Mouse (Mus musculus) erythroblast, adult 5-6 weeks (primary cell): Measurements from ENCODE around the gene Cep78. TPM values are rescaled to one million over a fixed set of nuclear protein-coding genes. Genes with fewer than 3 reads are reported as not detected.
A peak's percentile ranks its signal among the peaks of the same experiment; 100 is the strongest.

Source experiments
- ATAC-seq: replicated peaks from 2 replicates; pipeline ENCODE4 v1.8.0; 2016; ENCODE audit warnings: moderate number of reproducible peaks, mild to moderate bottlenecking, moderate TSS enrichment, inconsistent platforms; ENCODE audit not compliant: poor library complexity, low FRiP score, severe bottlenecking
- total RNA-seq, 2 experiments: library from RNA; stranded (forward) in 1 of 2; stranded (reverse) in 1 of 2; fragments of 150-400 nt in 1 of 2; fragments of 200-764, 138-1000 nt in 1 of 2; gene quantifications; 2 replicates each; pipeline versions ENCODE4 v1.2.3 to v1.2.4; 2015 to 2017; ENCODE audit warnings: low replicate concordance in 2 of 2

Gene Cep78
- total RNA-seq (2015; ENCODE audit: low replicate concordance) (2.5 and 3.1 TPM in 2 replicates), total RNA-seq (2017; ENCODE audit: low replicate concordance) (2.7 and 6.1 TPM in 2 replicates)

GRCm38 (mm10) chr19:15984449-15985171 is at the start of gene Cep78:
Gene Cep78, minus strand, starts transcription at chr19:15984989.
- peak; percentile 97 for ATAC-seq

- ATAC-seq: no peak
These were observed 46.5 kb upstream of the Cep78 start for GRCm38 (mm10) chr19:16031276-16031675.

- ATAC-seq: peak; percentile 98
These were observed 44.5 kb upstream of the Cep78 start for GRCm38 (mm10) chr19:16029253-16029771.

GRCm38 (mm10) chr19:16028746-16029252 is 44.0 kb upstream of the Cep78 start:
- ATAC-seq: peak; percentile 31; the same call in 1 of the 2 replicates

GRCm38 (mm10) chr19:16027876-16028670 is 43.3 kb upstream of the Cep78 start:
- ATAC-seq: no peak

GRCm38 (mm10) chr19:16026276-16026675 is 41.5 kb upstream of the Cep78 start:
- ATAC-seq: no peak

GRCm38 (mm10) chr19:16022178-16022577 is 37.4 kb upstream of the Cep78 start:
- no peak for ATAC-seq

GRCm38 (mm10) chr19:16016171-16016570 is 31.4 kb upstream of the Cep78 start:
- ATAC-seq: no peak

GRCm38 (mm10) chr19:16015191-16015968 is 30.6 kb upstream of the Cep78 start:
- ATAC-seq: no peak

- ATAC-seq: no peak
These were observed 25.1 kb upstream of the Cep78 start for GRCm38 (mm10) chr19:16009746-16010337.

GRCm38 (mm10) chr19:16009111-16009510 is 24.3 kb upstream of the Cep78 start:
- ATAC-seq: no peak

GRCm38 (mm10) chr19:16007131-16007530 is 22.3 kb upstream of the Cep78 start:
- no peak for ATAC-seq

- peak; percentile 75 for ATAC-seq
These were observed 13.4 kb upstream of the Cep78 start for GRCm38 (mm10) chr19:15998157-15998556.

GRCm38 (mm10) chr19:15996901-15997564 is 12.2 kb upstream of the Cep78 start:
- ATAC-seq: no peak

- ATAC-seq: no peak
These were observed 5.3 kb upstream of the Cep78 start for GRCm38 (mm10) chr19:15990102-15990501.

- no peak for ATAC-seq
These were observed 454 bp upstream of the Cep78 start for GRCm38 (mm10) chr19:15985172-15985713.

- no peak for ATAC-seq
These were observed 947 bp downstream of the Cep78 start for GRCm38 (mm10) chr19:15983739-15984344.
